Mouse (Mus musculus) MEL (cell line): Measurements from ENCODE around the gene Ndufs8.

Source experiments
- CHD1 ChIP-seq: IDR thresholded peaks from 2 replicates; pipeline ENCODE4 v1.6.1; 2012; ENCODE audit warnings: low read depth, mild to moderate bottlenecking, inconsistent platforms, low read length, improper control_type of control experiment
- CTCF ChIP-seq, 3 experiments: IDR thresholded peaks in 2 of 3; conservative IDR thresholded peaks in 1 of 3; 2 replicates each; pipeline ENCODE4 v1.5.1; 2011 to 2012; ENCODE audit warnings: low read length in 3 of 3, low read depth in 2 of 3, mild to moderate bottlenecking in 2 of 3, improper control_type of control experiment in 1 of 3, inconsistent platforms in 1 of 3, mixed read lengths in 1 of 3, moderate library complexity in 1 of 3; ENCODE audit not compliant: control insufficient read depth in 1 of 3, insufficient read depth in 1 of 3, poor library complexity in 1 of 3, severe bottlenecking in 1 of 3
- MAZ ChIP-seq: IDR thresholded peaks from 2 replicates; pipeline ENCODE4 v1.6.1; 2012; ENCODE audit warnings: low read depth, mild to moderate bottlenecking, inconsistent platforms, low read length, improper control_type of control experiment
- NRF1 ChIP-seq: IDR thresholded peaks from 2 replicates; pipeline ENCODE4 v1.6.1; 2014; ENCODE audit warnings: low read depth, mild to moderate bottlenecking, inconsistent platforms, low read length, improper control_type of control experiment, moderate library complexity; ENCODE audit not compliant: poor library complexity, insufficient read depth, severe bottlenecking
- POLR2A ChIP-seq, 2 experiments: IDR thresholded peaks; 2 replicates each; pipeline ENCODE4 v1.6.1; 2011 to 2012; ENCODE audit warnings: low read length in 2 of 2, mild to moderate bottlenecking in 2 of 2, control low read depth in 1 of 2, improper control_type of control experiment in 1 of 2, low read depth in 1 of 2, moderate library complexity in 1 of 2; ENCODE audit not compliant: control insufficient read depth in 1 of 2, insufficient read depth in 1 of 2, poor library complexity in 1 of 2
- TCF12 ChIP-seq: IDR thresholded peaks from 2 replicates; pipeline ENCODE4 v1.6.1; 2014; ENCODE audit warnings: low read depth, mild to moderate bottlenecking, inconsistent platforms, low read length, improper control_type of control experiment, moderate library complexity
- USF1 ChIP-seq: IDR thresholded peaks from 2 replicates; pipeline ENCODE4 v1.6.1; 2014; ENCODE audit warnings: low read depth, mild to moderate bottlenecking, inconsistent platforms, low read length, improper control_type of control experiment, moderate library complexity
- ZMIZ1 ChIP-seq: IDR thresholded peaks from 2 replicates; pipeline ENCODE4 v1.6.1; 2012; ENCODE audit warnings: low read depth, mild to moderate bottlenecking, inconsistent platforms, low read length, improper control_type of control experiment, moderate library complexity
- ZNF384 ChIP-seq: IDR thresholded peaks from 2 replicates; pipeline ENCODE4 v1.6.1; 2012; ENCODE audit warnings: low read depth, mild to moderate bottlenecking, inconsistent platforms, low read length, improper control_type of control experiment

DNA sequence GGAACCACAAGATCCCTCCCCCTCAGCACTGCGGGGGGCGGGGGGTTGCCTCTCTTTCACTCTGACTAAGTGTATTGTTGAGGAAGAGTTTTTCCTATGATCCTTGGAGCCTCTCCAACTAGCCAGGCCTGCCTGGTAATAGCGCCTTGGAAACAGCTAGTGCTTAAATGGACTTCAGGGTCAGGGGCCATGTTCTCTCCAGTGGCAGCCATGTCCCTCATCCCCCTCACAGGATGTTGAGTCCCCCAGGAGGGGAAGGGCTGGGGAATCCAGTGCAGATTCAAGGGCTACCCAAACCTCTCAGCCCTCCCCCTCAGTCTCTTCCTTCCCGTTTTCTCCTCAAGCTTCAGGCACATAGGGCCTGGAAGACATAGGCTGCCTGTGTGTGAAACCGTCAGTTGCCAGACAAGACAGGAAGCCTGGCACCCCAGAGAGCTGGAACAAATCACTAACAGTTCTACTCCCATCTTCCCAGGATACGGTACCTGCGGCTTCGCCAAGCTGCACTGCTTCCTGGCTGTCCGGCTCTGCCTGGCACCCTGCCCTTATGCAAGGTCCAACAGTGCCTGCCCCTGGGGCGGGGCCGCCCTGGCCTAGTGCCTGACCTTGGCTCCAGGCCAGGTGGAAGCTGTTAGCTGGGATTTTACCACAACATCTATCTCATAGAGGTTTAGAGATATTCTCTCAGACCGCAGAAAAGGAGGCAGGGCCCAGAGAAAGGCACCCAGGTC is 16.8 kb upstream of the Ndufs8 start, which contains the start of gene Aldh3b1:
- TF ChIP-seq ZNF384 (no peak), CTCF (IDR thresholded peaks at IDR 0.05 in 2 of 3, conservative IDR thresholded peaks at IDR 0.05 in 1 of 3; ENCODE audit: control insufficient read depth in 1 of 3, insufficient read depth in 1 of 3, low read depth in 2 of 3, low read length in 3 of 3, poor library complexity in 1 of 3, severe bottlenecking in 1 of 3) (no peak), USF1 (no peak), POLR2A (IDR thresholded peaks at IDR 0.05; ENCODE audit: control insufficient read depth in 1 of 2, insufficient read depth in 1 of 2, low read depth in 1 of 2, low read length in 2 of 2, poor library complexity in 1 of 2) (no peak), TCF12 (no peak), NRF1 (no peak), ZMIZ1 (no peak), CHD1 (no peak), MAZ (no peak)
